Mouse (Mus musculus) frontal cortex, postnatal 25 days (tissue): ENCODE measurements at regions not wholly inside any gene's neighbourhood (a gene's known extent, or its start where the extent isn't known, plus 50 kb on each side); places are given as distances from the start of the nearest gene placed in this dataset.

Experiments
- DNase-seq, 2 experiments: peaks; one replicate each; pipeline ENCODE4 v3.0.0; 2022; ENCODE audit warnings: low spot score in 2 of 2

DNA sequence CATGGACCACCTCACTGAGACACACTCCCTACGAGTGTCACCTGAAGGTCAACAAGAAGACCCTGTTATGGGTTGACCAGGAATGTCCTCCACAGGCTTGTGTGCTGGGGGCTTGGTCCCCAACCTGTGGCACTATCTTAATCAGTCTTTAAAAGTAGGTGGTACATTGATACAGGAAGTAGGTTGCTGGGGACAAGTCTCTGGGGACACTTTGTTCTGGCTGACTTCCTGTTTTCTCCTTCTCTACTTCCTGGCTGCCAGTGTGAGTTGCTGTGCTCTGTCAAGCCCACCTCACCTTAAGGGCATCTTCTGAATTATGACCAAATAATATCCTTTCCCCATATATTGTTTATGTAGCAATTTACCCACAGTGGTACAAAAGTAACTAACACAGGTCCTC lies 96.1 kb downstream of the Cct6b start:
- DNase-seq = no peak

DNA sequence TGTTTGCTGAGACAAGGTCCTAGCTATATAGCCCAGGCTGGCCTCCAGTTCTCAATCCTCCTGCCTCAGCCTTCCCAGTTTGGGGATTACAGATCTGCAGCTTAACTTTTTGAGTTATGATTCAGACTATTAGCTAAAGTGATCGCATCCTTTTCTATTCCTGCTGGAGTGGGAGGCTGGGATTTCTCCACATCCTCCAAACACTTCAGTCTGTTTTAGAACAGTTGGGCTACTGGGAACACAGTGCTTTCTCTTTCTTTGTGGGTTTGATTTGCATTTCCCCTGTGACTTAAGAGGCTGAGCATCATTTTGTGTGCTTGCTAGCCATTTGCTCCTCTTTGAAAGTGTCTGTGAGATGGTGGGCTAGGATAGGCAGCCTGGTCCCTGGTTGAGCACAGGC lies 100.0 kb downstream of the Cct6b start:
- no peak for DNase-seq

DNA sequence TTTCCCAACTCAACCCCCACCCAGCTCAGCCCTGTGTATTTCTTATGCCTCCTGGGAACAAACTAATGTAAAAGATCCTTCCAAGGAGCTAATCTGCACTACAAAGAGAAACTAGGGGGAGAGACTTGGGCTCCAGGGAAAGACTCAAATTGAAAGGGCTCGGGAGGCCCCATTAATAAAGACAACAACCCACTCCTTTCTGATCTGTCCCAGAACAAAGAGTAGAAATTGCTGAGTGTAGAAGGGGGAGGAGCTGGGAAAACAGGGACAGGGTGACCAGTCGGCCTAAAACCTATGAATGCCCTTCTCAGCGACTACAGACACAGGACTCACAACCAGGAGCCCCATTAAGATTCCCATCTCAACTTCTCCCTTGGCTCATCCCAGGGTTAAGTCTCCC lies 102.0 kb downstream of the Cct6b start:
- DNase-seq = no peak

DNA sequence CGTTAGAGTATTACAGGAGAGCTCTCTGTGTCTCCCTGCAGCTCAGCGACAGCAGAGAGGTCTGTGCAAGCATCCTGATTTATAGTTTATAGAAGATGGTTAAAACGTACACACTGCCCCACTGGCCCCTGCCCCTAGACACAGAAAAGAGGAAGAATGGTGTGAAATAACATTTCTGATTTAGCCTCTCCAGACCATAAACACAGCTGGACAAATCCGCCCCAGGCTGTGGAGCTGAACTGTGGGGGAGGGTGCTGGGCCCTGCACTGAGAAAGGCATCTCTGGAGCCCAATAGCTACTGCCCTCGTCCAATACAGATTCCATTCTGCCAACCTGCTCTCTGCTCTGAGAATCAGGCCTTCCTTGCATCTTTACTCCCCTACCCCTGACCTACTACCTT lies 112.4 kb downstream of the Cct6b start:
- DNase-seq = no peak

DNA sequence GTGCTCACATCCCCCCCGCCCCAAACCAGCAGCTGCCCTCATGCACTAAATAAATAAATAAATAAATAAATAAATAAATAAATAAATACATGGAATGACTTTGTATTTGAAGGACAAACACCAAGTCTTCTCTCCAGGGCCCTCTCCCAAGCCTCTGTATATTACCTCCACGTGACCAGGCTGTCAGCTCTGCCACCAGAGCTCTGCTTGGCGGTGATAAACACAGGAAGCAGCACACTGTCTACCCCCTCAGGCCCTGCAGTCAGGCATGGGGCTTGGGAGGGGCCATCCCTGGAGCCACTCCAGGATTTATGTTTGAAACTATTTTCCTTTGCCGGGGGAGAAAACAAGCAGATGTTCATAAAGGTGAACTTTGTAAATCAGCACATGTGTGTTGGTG lies 125.6 kb downstream of the Cct6b start:
- DNase-seq = no peak

DNA sequence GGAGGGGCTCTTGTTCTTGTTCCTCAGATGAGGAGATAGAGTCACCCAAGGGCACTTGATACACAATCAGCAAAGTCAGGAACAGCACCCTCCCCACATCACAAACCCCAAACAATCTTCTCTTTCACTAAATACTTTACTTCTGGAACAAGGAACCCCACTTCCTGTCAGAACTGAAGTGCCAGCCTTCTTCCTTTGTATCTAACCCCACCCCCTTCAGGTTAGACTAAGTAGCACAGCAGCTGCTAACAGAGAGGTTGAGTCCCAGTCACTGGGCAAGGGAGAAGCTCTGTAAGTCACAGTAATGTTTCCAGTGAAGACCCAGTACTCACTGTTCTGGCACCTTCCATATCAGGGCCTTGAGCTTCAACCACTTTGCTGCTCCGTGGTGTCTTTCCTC lies 131.9 kb downstream of the Cct6b start:
- no peak for DNase-seq

DNA sequence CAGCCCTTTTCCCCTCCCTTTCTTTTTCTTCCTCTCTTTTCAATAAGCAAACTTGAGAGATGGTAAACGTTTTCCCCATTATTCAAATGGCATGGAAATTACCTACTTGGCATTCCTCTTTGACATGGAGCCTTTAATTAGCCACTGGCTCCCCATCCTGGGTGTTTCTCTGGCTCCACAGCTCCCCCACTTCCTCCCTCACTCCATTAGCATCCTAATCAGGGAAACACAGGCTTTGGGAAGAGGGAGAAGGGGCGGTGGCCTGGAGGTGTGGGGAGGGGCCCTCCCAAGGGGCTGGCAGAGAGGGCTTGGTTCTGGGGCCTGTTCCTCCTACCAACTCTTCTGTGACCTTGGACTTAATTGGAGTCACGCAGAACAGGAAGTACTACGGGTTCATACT lies 132.7 kb downstream of the Cct6b start:
- no peak for DNase-seq

DNA sequence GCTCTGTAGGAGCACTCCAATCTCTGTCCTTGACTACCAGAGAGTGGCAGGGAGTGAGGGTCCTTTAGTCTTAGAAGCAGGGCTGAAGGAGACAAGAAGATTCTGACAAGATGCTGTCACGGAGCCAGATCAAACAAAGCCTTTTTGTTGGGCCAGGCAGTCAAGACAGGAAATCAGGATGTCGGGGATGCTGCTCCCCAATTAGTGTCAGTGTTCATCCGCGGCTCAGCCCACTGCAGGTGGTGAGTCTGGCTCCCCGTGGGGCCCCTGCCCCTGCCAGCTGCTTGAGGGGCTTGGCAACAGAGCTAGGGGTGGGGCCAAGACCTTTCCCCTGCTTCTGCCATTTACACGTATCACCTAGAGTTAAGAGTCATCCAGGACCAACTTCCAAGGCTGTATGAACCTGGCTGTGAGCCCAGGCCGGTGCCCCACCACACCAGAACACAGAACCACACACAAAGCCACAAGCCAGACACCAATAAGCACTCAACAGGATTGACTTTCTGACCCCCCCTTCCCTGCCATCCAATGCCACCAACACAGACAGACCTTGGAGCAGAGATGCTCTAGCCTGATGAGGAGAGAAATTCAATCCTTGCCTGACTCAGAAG lies 137.5 kb downstream of the Cct6b start:
- DNase-seq = no peak

DNA sequence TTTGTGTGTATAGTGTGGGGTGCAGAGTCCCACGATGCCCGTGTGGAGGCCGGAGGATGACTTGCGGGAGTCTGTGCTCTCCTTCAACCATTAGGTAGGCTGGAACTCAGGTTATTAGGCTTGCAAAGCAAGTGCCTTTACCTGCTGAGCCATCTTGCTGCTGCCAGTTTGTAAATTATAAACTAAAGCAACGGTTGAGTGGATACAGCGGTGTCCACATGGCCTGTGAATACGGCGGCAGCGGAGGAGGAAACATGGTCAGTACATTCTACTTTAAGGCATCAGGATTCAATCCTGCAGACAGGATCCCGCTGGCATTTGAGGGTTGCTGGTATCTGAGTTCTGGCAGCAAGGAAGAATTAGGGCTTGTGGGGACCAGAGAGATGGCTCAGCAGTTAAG lies 143.1 kb downstream of the Cct6b start:
- no peak for DNase-seq

DNA sequence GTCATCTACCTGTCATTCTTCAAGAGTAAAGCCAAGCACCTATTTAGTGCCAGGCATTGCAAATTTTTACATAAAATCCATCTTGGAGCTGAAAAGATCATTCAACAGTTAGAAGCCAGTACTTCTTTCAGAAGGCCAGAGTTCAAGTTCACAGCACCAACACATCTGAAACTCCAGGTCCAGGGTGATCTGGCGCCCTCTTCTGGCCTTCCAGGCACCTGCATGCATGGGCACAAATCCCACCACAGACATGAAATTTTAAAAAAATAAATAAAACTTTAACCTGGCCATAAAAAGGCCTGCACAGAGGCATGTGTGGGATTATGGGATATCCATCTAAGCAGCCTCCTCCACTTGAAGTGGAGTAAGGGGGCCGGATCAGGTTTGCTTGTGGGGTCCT lies 144.7 kb downstream of the Cct6b start:
- no peak for DNase-seq

DNA sequence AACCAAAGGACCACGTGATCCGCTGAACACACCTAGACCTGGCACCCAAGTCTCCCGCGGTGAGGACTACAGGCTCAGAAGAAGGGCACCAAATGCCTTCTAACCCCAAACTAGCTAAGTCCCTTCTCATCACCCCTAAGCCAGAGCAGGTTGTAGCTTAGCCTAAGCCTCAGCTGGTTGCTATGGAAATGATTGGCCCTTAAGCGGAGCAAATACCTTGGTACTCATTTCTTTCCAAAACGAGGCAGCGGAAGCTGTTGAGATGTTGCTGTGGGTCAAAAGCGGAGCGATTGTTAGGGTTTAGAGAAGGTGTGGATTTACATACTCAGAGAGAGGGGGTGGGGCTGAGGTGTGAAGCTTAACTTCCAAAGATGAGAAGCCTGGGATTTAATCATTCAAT lies 145.7 kb downstream of the Cct6b start:
- no peak for DNase-seq

DNA sequence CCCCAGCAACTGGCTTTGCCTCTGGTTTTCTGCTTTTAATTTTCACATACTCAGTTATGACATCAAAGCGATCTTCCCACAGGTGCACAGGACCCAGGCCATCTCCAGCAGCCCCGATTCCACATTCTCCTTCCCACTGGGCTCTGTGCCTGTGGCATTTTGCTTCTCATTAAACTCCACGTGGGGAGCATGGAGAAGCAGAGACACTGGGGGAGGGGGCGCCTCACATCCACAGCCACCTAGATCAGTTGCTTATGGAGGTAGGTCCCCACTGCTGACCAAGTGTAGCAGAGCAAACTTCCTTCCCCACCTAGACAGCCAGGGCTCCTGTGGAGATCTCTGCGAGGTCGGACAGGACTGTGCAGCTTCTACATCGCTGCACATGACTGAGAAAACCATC lies 147.3 kb downstream of the Cct6b start:
- no peak for DNase-seq

DNA sequence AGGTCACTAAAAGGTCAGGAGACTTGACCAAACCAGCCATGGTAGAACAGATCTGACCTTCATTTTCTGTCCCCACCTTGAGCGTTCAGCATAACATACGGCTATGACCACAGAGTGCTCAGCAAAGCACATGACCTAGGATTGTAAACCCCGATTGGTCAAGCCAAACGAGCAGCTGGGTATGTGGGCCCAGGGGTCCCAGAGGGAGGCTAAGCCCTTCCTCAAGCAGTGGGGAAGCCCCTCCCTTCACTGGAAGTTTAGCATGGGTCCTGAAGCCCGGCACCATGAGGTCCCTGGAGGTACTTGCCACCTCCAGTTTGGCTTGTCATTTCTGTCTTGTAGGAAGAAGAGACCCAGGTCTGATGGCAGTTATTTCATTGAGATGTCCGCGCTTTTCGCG lies 149.8 kb downstream of the Cct6b start:
- DNase-seq = no peak

DNA sequence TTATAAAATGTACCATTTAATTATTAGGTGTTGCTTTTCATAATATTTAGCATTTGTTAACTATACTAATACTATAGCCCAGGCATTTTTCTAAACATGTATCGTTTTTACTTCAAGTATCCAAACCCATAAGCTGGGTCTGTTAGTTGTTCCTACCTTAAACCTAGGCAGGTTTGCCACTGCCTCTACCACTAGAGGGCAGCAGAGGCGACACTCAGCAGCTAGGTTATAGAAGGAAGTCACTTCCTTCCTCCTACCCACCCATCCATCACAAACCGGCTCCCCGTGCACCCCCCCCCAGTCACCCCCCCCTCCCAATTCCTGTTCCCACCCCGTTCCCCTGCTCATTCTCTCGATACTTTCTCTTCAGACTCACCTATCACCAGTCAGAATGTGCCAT lies 150.6 kb downstream of the Cct6b start:
- DNase-seq = peak; percentile 46 to 64

DNA sequence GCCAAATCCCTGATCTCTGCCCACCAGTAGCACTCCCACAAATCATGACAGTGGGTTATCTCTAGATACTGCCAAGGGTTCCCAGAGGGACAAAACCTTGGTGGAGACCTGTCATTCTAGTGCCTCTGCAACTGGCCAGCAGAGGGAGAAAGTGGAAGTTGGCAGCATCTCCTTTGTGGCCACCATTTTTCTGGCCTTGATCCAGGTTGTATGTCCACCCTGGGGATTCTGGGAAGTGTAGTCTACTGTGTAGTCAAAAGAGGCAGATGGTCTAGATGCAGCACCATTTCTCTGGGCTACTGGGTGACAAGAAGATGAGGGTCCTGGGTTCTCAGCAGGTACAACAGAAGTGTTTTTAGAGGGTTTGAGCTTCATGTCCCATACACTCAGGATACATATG lies 152.1 kb downstream of the Cct6b start:
- DNase-seq = no peak

DNA sequence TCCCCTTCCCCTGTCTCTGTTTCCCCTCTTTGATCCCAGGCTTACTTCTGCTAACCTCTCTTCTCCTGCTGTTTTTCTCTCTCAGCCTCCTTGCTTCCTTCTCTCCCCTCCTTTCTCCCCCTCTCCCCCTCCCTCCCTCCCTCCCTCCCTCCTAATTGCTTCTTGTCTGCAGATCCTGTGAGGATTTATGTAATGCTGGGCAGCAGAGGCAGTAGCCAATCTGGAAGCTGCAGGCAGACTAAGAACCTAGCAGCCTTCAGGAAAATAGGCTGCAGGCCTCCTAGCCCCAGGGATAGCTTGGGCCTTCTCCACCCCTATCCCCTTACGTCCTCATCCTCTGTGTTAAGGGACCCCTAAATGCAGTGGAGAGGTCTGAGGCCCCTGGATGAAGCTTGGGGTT lies 155.2 kb downstream of the Cct6b start:
- no peak for DNase-seq

DNA sequence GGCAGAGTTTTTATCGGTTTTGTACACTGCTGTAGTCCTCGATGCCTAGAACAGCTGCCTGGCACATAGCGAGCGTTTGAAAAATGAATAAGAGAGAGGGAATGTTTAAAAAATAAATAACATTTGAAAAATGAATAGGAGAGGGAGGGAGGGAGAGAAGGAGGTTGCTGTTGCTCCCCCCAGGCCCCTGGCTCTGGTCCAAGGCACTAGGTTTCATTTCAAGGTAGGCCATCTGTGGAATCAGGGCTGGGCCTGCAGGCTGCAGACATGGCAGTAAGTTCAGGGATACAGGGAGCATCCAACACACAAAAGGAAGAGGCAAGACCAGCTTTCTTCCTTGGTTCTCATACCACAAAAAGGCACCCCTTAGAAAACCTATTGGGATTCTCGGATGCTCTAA lies 156.5 kb downstream of the Cct6b start:
- no peak for DNase-seq

DNA sequence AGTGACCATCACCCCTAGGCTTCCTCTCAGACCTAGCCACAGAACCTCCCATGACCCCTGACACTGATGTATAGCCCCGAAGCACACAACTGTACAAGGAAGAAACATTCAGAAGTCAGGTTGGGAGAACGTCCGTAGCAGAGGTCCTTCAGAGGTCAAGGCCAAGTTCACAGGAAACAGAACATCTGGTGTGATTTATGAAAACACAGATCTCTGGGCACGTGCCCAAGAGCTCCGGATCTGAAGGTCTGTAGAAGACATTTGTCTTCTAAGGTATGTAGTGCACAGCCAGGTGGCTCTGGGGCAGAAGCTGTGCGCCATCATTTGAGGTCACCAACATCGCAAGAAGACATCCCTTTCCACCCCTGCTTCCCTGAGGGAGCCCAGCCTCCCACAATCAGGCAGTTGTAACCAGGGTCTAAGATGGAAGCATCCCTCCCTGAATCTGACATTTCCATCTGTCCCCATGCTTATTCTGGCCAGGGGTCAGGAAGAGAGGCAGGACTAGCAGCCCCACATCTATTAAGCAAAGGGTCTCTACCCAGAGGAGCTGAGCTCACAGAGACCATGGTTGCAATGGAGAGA lies 159.8 kb downstream of the Cct6b start:
- DNase-seq = no peak

DNA sequence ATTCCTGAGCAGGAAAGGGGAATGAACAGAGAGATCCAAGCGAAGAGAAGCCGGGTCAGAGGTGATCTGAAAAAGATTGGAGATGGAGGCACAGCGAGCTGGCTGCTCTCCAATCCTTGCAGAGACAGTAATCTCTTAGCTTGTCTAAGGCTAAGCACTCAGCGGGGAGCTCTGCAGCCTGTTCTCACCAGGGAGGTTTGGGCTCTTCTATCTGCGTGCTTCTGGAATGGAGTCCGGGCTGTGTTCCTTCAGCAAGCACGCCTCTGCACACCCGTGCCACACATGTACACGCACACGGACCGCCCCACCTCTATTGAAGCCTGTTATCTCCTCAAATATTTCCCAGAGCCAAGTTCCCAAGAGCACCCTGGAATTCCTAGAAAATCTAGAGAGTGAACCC lies 161.3 kb downstream of the Cct6b start:
- DNase-seq = no peak

DNA sequence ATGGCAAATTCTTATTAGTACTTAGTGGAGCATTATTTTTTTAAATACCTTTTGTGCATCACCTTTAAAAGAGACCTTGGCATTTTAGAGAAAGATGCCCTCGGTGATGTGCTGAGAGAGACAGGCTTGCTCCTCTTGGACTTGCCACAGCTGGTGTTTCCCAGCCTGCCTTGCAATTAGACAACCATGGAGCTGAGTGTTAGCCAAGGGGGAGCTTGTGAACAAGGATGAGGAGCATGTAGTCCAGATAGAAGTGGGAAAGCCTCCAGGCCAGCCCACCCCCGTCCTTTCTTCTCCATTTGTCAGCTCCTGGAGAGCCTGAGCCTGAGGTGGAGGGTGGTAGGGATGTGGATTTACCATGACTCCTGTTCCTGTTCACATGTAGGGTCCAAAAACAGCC lies 161.9 kb downstream of the Cct6b start:
- no peak for DNase-seq

DNA sequence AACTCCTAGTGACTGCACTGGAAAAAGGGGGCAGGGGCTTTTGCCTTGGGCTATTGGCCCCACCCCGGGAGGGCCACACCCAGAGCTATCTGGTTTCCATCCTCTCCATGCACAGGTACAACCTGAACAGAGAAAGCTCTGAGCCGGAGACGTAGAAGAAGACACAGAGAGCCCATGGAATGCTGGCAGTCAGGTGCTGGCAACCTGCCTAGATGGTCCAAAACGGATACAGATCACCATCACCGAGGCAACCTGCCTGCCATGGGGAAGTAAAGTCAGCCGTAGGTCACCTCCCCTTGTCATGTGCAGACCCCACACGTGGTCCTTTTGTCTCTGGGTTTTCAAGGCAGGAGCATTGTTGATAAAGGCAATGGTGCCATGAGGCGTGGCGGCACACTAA lies 164.0 kb downstream of the Cct6b start:
- DNase-seq = no peak

DNA sequence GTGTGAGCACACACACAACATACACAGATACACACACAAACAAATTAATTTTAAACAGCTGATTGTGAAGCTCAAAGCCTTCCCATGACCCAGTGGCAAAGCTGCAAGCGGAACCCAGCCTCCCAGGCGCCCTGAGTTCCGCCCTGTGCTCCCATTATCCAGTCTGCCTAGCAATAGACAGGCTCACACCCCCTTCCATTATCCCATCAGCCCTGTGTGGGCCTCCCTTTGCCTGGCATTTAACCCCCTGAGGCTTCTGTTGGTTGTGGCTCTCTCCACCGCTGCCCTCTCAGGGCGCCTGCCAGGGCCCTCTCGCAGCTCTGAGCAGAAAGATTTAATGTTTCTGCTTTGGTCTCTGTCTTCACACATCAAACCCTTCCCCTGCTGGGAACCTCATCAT lies 166.4 kb downstream of the Cct6b start:
- DNase-seq = no peak

DNA sequence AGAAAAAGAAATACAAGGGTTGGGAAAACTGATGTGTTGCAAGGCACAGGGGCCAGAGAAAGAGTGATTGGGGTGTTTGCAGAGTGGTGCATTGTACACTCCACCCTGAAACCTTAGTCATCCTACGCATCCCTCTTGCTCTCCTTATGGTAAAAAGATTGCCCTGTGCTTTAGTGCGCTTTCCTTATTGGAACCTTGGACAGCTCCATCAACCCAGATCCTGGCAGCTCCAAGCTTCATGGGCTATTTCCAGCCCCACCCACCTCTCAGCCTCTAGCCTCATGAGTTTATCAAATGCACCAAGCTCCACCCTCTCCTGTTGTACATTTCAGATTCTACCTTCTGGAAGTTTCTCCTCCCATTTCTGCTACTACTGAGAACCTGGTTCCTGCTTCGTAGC lies 167.3 kb downstream of the Cct6b start:
- DNase-seq = no peak

DNA sequence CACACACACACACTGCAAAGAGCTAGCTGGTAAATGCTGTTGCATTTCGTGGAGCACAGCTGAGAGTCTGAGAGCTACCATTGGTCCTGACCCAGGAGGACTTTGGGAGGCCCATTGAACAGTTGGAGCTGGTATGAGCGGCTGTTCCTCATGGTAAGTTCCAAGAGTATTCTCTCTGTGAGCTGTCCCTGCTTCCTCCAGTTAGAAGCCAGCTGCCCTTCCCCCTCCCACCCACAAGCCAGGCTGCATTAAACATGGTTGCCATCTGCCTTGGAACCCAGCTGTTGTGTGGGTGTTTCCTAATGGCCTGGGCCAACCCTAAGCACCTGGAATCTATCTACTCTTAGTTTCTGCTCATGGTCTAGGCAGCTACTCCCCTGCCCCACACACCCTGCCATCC lies 174.4 kb downstream of the Cct6b start:
- DNase-seq = no peak
